Mouse (Mus musculus): Measurements from ENCODE around the gene Wfikkn2.
"Not testable (repeated sequence)": the region's sequence is repeated elsewhere in the genome, so short reads cannot be mapped to it uniquely, and the experiment has no call there.

The Wfikkn2 gene

DNA sequence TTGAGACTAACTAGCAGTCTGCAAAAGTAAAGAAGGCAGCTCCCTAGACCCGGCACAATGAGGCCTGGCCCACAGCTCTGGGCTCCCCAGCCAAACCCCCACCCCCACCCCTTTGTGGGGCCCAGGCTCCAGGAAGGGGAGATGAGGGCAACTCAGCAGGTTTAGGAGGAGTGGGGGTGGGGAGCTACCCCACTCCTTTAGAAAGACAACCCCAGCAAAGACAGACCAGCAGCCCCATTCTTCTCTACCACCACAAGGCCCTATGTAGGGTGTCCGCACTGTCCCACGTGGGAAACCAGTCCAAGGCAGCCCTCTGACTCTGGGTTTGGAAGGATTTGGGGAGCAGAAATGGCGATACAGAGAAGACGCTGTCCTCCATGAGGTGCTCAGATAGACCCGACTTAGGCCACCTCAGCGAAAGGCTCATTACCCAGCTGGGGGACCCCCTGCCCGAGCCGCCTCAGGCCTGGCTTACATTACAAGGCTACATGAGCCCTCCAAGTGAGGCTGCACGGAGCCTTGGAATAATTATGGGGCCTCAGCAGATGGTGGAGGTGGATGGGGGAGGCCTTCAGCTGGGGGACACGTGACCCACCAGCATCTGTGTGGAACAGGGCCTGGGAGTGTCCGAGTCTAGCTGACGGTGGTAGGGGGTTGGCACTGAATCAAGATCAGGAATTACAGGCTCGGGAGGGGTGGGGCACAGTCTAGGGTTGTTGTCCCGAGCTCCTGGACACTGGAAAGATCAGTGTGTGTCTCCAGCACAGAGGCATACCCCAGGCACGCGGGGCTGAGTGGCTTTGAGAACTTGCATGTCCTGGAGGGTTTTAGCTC, at the start of gene Wfikkn2:
Wfikkn2 (minus strand) TSS at position 51 of the 834 bp plus-strand sequence.
- DNase-seq: no peak

DNA sequence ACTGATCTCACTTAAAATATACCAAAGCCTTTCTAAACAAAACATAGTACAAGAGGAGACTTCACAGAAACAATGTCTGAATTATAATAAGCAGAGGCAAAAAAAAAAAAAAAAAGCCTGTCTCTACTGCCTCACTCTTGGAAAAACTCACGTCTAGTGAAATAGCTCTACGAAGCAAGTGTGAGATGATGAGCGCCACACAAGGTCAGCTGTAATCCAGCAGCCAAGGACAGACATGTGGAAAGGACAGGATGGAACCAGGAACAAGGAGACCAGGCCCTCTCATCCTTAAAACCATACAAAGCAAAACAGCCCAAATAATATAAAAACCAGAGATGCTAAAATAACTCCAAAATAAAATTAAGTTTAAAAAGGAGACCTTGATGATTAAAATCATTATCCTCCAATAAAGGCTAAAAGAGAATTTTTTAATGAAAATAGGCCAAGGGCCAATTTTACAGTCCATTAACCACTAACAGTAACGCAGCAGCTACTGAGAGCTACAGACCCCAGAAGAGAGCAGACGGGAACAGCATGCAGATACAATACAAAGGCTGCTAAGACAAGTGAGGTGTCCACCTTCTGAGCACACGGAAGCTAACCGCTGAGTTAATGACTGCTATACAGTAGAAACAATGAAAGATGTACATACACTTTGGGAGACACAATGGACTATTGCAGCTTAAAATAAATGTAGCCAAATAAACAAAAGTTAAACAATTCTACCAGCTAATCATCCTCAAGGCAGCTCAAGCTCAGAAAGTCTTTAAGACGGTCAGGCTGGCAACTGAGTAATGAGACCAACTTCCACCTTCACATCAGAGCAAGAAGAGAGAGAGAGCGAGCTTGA, 49.4 kb upstream of the Wfikkn2 start:
- no peak for DNase-seq

DNA sequence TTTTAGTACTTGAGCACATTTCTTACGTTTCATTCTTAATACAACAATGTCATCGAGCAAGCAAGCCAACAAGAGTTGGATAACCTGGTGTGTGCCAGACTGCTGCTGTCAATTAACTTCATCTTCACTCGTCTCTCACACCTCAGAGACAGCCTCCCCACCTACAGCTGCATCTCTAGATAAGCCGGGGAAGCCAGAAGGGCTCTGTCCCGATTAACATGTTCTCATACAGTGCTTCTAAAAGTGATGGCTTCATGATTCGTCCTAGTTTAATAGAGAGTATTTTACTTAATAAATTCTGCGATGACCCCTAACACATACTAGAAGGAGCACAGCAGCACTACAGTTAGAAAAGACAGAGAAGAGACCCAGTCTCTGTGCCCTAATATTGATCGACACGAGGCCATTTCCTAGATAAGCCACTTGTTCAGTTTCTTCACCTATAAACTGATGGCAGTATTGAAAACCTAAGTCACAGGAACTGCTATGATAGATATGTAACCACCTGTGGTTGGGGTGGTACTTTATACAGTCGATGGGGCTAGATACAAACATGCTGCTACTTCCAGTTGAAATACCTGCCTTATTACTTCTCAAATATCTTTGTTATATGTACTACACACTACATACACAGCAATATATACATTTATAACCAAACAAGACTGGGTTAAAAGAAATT, 44.4 kb upstream of the Wfikkn2 start:
- no peak for DNase-seq

DNA sequence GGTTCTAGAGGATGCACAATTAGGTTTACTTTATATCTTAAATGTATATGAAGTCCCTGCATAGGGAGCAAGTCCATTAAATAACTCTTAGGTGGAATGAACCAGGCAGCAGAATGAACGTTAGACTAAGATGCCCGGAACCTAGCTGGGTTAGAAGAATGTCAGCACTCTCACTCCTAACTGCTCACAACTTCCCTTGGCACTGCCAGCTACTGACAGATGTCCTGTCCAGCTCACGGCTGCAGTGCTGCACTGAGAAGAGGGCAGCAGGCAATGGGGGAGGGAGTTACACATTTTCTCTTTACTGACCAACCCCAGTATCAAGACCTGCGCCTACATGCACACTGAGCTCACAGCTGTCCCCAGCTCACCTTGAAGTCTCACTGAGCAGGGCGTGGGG, 41.3 kb upstream of the Wfikkn2 start:
- no peak for DNase-seq

DNA sequence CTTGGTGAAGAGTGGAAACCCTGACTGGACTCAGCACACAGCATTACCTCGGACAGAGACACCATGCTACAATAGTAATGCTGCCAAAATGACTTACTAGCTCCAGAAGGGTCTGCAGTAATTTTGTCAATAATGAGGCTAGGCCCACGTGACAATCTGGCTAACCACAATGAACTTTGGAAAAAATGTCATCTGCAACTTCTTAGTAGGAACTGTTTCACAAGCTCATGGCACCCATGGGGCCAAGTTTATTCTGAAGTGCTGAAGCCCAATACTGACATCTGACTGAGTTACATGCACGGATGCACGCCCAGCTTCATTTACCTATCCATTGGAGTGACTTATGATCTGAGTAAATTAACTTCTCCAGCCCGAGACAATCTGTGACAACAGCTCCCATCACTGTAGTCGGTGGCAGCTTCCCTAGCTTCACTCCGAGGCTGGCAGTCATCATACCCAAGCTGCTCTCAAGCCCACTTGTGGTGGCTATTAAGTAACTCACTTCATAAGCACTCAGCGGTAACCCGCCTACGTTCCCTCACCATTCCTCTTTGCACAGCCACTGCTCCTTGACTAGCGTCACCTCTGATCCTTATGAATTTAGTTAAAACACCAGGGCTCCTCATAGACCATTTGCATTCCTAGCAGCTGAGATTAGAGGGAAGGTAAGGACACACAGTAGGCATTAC, 40.2 kb upstream of the Wfikkn2 start:
- DNase-seq: no peak

DNA sequence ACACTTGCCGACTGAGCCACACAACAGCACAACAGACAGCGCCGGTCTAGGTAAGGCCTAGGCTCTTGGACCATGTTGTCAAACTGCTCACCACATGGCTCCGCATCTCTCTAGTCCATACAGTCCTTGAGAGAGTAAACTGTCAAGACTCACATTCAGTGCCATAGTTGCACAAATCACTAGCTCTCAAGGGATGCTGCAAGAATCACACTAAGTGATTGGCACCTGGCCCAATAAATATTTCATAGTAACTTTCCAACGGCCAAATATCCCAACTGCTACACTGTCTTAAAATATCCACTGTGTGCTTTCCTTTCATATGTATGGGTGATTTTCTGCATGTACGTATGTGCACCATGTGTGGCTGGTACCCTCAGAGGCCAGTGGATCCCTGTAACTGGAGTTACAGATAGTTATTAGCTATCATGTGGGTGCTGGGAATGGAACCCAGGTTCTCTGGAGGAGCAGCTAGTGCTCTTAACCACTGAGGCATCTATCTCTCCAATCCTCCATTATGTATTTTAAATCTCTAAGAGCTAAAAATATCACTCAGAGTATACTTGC, 37.8 kb upstream of the Wfikkn2 start:
- no peak for DNase-seq

DNA sequence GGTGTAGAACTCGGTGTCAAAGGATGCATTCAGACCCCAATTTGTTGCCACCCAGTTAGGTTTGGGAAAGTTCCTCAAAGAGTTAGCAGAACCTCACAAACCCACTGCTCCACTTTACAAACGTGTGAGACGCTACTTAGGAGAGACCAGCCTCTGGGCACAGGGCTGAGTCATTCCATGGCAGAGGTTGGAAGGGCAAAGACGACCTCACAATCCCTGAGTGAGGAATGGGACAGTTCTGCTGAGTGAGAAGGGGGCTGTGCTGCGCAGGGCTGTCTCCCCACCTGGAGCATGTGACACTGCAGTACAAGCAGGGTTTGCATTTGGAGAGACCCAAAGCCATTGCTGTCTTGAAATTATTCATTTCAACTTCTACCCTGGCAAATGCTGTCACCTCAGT, 36.5 kb upstream of the Wfikkn2 start:
- no peak for DNase-seq

DNA sequence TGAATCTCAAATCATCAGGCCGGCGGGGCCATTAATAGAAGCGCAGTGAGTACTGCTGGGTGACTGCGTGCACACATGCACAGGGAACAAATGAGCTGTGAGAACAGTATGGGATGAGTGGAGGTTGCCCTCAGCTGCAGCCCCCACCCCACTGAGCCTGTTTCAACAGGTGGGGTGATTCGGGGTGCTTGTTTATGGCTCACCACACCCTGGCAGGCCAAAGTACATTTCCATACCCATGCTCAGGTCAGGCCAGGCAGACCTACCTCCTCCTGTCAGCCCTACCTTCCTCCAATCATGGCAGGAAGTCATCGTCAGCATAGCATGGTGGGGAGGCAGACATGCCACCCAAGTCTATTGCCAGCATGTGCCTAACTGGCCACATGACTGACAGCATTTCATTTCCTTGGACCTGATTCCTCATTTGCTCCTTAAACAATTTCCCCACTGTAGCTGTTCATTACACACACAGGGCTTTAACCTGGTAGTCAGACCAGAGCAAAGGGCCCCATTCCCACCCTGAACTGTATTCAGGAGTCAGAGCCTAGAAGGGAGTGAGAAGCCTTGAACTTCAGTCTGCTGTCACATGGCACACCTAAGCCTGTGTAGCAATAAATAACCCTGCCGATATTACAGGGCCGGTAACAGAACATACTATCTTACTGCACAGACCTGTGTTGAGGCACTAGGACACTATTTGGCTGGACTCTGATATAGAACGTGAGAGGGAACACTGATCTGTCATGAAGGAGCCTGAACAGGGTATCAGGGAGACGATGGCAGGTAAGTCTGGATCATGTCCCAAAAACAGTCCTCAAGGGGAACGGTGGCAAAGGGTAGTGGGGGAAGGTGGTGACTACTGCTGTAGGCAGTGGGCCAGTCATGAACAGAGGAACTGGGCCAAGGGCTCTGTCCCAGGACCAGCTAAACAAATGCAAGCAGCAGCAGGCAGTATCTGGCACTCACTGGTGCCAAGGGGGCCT, 35.7 kb upstream of the Wfikkn2 start, which contains the start of gene Gm21885:
Gm21885 (plus strand) TSS at position 675 of the 983 bp plus-strand sequence.
- peak; percentile 49 for DNase-seq

DNA sequence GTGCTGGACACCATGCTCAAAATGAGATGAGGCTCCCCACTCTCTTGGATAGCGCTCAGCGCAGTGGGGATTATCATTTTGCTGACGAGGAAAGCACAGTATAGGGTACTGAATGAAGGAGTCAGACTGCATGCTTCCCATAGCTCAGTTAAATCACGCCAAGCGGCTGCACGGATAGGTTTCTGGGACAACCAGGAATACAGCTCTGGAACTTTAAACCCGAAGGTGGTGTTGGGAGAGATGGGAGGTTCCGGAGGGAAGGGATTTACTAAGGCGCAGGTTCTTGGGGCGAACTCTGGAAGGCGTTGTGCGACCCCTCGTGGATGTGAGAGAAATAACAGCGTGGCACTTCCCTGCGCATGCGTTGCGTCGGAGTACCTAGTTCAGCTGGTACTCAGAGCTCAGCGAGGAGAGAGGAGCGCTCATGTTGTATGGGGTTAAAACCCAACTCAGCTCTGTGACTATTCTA, 31.1 kb upstream of the Wfikkn2 start:
- DNase-seq: peak; percentile 94

DNA sequence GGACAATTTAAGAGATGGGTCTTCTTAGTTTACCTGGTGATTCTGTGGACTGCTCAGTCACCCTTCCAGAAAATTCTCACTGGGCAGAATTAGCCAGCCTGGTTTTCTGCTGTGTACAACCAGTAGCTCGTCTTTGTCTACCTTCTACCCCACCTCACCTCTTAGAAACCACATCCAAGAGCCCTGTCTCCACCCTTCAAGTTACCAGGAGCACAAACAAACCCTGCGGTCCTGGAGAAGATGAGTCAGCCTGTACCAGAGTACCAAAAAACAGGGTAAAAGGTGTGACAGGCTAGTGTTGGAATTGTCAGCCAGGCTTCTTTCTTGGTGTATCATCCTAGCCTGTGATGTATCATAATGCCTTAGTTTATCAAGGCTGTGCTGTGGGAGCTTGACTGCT, 29.9 kb upstream of the Wfikkn2 start:
- no peak for DNase-seq

DNA sequence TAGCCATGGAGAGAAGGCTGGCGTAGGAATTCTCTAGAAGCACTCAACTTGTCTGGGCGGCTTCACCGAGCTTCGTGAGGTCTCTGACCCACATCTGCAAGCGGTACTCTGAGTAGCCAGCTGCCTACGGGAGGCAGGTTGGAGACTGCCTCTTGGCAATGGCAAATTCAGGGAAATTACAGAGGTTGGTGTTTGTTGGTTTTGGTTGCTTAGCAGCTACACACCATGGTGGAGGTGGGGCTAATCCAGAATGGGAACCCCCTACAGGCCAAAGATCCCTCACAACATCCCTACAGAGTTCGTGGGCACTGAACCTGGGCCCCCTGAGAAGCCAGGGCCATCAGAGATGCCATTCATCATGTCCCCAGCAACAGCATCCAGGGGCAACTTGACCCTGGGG, 29.4 kb upstream of the Wfikkn2 start:
- no peak for DNase-seq

DNA sequence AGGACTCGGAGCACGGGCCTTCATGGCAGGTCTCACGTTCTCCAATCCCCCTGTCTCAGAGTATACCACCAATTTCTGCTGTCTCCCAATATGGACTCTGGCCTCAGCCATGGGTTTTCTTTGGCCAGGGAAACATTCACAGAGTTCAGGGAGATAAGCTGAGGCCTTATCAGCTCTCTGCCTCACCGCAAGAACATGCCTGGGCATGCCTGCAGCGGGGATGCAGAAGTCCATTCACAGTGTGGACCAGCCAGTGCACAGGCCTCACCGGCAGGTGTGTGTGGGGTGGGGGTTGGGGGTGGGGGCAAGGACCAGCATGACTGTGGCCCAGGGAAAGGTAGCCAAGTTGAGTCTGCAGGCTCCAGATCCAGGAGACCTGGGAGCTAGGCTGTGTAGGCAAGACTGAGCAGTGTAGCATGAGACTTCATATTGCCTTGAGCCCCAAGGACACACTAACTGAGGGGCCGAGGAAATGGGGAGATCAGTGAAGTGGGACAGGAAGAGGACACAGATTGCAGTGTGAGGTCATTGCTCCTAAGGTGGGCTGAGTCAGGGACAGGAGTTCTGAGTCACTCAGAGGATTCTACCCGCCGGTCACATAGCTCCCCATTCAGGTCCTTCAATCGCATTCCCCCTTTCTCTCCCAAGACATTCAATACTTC, 28.5 kb upstream of the Wfikkn2 start:
- no peak for DNase-seq

DNA sequence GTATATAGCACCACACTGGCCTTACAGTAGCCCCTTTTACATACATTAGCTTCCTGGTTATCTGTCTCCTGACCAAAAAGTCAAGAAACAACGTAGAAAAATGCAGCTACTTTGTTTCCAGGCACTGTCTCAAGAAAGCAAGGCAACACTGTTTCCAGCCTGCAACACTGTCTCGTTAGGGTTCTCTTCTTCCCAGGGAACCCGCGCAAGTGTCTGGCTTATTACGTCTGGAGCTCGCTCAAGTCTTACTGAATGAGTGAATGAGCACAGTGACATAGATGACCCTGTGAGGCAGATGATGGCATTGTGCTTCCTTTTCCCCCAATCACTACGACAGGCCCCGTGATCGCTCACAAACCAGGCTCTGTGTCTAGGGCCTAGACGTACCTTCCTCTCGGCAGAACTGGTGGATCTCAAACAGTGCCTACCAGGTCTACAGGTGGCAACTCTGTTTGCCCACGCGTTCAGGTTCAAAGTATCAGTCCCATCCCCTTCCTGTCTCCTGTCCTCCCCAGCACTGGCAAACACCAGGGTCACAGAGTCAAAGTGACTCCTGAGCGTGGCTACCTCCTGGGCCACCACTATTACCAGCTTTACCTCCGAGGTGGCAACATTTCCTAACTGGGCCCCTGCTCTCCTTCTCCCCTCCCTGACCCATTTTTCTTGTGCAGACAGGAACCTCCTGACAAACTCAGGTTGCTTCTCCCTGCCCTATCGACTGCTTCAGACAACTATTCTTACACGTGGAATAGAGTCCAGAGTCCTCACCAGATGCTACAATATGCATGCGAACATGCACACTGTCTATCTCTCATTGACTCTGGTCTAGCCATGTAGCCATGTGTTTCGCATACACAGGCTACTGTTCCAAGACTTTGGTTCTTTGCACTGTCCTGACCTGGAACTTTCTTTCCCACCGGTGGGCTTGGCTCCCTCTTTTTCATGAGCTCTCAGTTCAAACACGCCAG, 27.4 kb upstream of the Wfikkn2 start:
- no peak for DNase-seq

DNA sequence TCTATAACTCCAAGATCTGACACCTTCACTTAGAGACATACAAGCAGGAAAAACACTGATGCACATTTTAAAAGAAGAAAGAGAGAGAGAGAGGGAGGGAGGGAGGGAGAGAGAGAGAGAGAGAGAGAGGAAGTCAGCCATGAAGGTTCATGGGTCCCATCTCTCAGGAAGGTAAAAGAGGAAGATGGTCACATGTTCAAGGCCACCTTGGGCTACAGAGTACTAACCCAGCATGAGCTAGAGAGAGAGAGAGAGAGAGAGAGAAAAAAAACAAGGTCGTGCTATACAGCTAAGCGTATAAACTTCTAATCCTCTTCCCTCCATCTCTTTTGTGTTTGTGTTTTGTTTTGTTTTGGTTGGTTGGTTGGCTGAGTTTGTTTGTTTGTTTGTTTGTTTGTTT, 25.2 kb upstream of the Wfikkn2 start:
- no peak for DNase-seq

DNA sequence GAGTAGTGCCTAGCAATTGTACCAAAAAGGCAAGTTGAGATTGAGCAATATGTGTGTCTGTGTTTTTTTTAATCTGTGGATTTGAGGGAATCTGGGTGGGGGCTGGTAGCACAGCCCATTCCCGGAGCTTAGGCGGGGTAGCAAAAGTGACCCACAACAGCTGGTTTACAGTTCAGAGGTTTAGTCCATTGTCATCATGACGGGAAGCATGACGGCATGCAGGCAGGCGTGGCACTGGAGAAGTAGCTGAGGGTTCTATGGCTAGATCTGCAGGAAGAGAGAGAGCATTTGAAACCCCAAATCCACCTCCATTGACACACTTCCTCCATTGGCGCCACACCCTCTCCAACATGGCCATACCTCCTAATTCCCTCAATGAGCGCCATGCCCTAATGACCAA, 24.1 kb upstream of the Wfikkn2 start:
- DNase-seq: no peak

DNA sequence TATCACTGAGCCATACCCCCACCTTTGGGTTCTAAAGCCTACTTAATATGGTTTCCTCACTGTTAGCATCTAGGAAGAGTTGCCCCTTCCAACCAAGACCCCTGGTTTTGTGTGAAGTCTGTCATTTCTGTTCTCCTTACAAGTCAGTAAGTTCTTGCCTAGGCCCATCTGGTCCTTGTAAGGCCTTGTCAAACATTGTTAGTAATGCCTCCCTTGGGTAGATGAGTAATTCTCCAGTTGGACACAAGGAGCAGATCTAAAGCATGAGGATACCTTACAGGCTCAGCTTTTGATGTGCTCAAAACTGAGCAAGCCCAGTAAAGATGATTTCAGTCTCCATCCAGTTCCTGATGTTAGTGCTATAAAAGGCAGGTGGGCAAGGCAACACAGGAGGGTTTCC, 23.0 kb upstream of the Wfikkn2 start:
- no peak for DNase-seq

DNA sequence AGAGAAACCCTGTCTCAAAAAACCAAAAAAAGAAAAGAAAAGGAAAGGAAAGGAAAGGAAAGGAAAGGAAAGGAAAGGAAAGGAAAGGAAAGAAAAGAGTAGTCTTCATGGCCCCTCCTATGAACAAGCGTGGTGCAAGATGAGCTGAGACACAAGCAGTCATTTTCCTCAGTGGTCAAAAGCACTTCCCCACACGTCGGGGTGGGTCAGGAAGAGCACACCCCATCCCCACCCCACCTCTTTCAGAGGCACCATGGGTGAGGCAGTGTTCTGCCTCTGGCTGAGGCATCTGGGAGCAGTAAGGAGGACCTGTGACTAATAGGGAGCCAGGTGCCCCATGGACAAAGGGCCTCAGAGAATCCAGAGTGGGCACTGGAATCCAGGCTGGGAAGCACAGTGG, 20.4 kb upstream of the Wfikkn2 start:
- not testable (repeated sequence) for DNase-seq

DNA sequence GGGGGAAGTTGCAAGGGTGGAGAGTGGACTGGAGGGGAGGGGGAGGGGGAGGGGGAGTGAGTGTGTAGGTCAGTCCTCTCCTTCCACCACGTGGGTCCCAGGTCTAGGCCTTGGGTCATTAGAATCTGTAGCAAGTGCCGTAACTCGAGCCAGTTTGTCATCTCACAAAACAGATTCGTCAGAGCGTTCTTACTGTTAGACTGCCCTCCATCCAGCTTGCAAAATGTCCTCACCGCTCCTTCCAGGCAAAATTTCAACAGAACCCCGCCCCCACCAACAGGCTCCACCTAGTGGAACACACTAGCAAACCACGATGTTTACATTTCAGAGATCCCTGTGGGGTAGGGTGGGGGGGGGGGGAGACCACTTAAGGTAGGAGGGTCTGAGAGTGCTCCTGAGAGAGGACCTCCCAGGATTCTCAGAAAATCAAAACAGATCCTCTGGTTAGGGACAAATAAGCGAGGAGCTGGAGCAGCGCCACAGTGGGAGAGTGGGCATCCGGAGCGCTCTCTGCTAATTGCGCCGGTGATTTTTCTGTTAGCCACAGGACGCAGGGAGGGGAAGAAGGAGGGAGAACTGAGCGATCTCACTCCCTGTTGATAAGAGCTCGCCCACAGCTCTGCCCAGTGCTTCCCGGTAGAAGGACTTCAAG, 19.5 kb upstream of the Wfikkn2 start:
- peak; percentile 73 for DNase-seq

Measured in cerebellum, adult 11-12 months (tissue).